Mouse (Mus musculus) forebrain, embryonic 14.5 days (tissue): Measurements from ENCODE around the gene Wdtc1. TPM values are rescaled to one million over a fixed set of nuclear protein-coding genes. Genes with fewer than 3 reads are reported as not detected.

Experiments
- ATAC-seq: fragments of 200-750 bp; cut with Nextera tagmentation; 2 replicates; pipeline ENCODE4 v1.8.0; 2017; ENCODE audit warnings: mild to moderate bottlenecking, moderate library complexity
- DNase-seq: peaks from one replicate; pipeline ENCODE4 v3.0.0-alpha.2; 2015; ENCODE audit warnings: low spot score
- H3K27ac ChIP-seq: fragments of 300-500 bp; sonication (generic); 2 replicates; pipeline ENCODE4 v1.5.1; 2014; ENCODE audit warnings: low read depth, mild to moderate bottlenecking, control low read depth, low read length, moderate library complexity
- H3K27me3 ChIP-seq: fragments of 300-500 bp; sonication (generic); replicated peaks from 2 replicates; pipeline ENCODE4 v1.6.1; 2014; ENCODE audit warnings: low read length, control low read depth, mixed read lengths; ENCODE audit not compliant: control insufficient read depth, insufficient read depth
- H3K36me3 ChIP-seq: fragments of 300-500 bp; sonication (generic); 2 replicates; pipeline ENCODE4 v1.6.1; 2014; ENCODE audit warnings: low read length, control low read depth; ENCODE audit not compliant: control insufficient read depth, insufficient read depth
- H3K4me1 ChIP-seq: fragments of 300-500 bp; sonication (generic); 2 replicates; pipeline ENCODE4 v1.6.1; 2014; ENCODE audit warnings: antibody characterized with exemption, low read length, control low read depth; ENCODE audit not compliant: control insufficient read depth, insufficient read depth
- H3K4me2 ChIP-seq: fragments of 300-500 bp; sonication (generic); 2 replicates; pipeline ENCODE4 v1.6.1; 2014; ENCODE audit warnings: mild to moderate bottlenecking, control low read depth, low read length
- H3K4me3 ChIP-seq: fragments of 300-500 bp; sonication (generic); 2 replicates; pipeline ENCODE4 v1.5.1; 2014; ENCODE audit warnings: low read depth, low read length, control low read depth
- H3K9ac ChIP-seq: fragments of 300-500 bp; sonication (generic); 2 replicates; pipeline ENCODE4 v1.6.1; 2014; ENCODE audit warnings: mild to moderate bottlenecking, low read length, control low read depth, moderate library complexity
- H3K9me3 ChIP-seq: fragments of 300-500 bp; sonication (generic); replicated peaks from 2 replicates; pipeline ENCODE4 v1.6.1; 2016; ENCODE audit warnings: low read length, control low read depth, mixed read lengths; ENCODE audit not compliant: control insufficient read depth
- WGBS: fragments of 180-500 bp; shearing (Covaris S2); extraction: QIAGEN DNeasy Blood & Tissue Kit; methylation state at CpG from one replicate; pipeline ENCODE4 v1.1.7; 2014; 5-methylcytosine and 5-hydroxymethylcytosine counted together
- polyA plus RNA-seq: library from polyadenylated mRNA; unstranded; fragments of >200 nt; fragmentation: Nextera tagmentation; extraction: Ambion mirVana; gene quantifications from 2 replicates; pipeline ENCODE4 v1.2.1, GENCODE M21; 2014

Wdtc1 gene
- polyA plus RNA-seq, 1 experiment from 2014 or later: 17.5 TPM

DNA sequence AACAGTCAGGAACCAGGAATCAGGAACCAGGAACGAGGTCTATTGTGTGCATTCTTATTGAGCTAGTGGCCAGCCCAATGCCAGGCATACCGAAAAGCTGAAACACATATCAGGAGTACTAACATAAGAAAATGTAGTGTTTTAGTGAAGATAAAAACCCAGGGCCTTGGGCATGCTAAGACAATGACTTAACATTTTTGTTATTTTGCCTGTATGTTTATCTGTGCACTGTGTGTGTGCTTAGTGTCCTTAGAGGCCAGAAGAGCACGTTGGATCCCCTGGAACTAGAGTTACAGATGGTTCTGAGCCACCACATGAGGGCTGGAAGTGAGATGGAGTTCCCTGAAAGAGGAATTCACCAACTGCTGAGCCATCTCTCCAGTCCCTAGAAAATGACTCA, 68.0 kb downstream of the Wdtc1 start:
- H3K9me3 ChIP-seq: no peaks in the 10 kb centered on the region
- H3K9ac ChIP-seq: no peak overlapping the region
- H3K4me1 ChIP-seq: peaks cover 11% of the 10 kb centered on the region
- DNase-seq (no peak), ATAC-seq (no peak)
- 78% methylated on average over 3 of the region's 3 CpGs for WGBS
- H3K27me3 ChIP-seq: no peaks in the 10 kb centered on the region
- H3K4me2 ChIP-seq: no peak overlapping the region
- H3K27ac ChIP-seq: no peak overlapping the region
- H3K4me3 ChIP-seq: no peak overlapping the region
- H3K36me3 ChIP-seq: no peaks in the 10 kb centered on the region

GRCm38 (mm10) chr4:133282656-133283055, 70.6 kb downstream of the Wdtc1 start:
- ATAC-seq (no peak), DNase-seq (peak; percentile 16)
- Histone ChIP-seq H3K4me3 (no peak overlapping the region), H3K9me3 (no peaks in the 10 kb centered on the region), H3K9ac (no peak overlapping the region), H3K36me3 (no peaks in the 10 kb centered on the region), H3K27me3 (no peaks in the 10 kb centered on the region), H3K27ac (peak overlapping the region; percentile 74), H3K4me2 (no peak overlapping the region), H3K4me1 (peaks cover 17% of the 10 kb centered on the region)
- 34% methylated on average over 4 of the region's 4 CpGs for WGBS

GRCm38 (mm10) chr4:133281951-133282481, 71.3 kb downstream of the Wdtc1 start:
- Histone ChIP-seq H3K4me1 (peaks cover 17% of the 10 kb centered on the region), H3K9me3 (no peaks in the 10 kb centered on the region), H3K36me3 (no peaks in the 10 kb centered on the region), H3K27me3 (no peaks in the 10 kb centered on the region), H3K4me3 (no peak overlapping the region), H3K9ac (no peak overlapping the region), H3K4me2 (no peak overlapping the region), H3K27ac (peak overlapping the region; percentile 74)
- DNase-seq: peak; percentile 30
- no peak for ATAC-seq
- WGBS: 22% methylated on average over 5 of the region's 5 CpGs

DNA sequence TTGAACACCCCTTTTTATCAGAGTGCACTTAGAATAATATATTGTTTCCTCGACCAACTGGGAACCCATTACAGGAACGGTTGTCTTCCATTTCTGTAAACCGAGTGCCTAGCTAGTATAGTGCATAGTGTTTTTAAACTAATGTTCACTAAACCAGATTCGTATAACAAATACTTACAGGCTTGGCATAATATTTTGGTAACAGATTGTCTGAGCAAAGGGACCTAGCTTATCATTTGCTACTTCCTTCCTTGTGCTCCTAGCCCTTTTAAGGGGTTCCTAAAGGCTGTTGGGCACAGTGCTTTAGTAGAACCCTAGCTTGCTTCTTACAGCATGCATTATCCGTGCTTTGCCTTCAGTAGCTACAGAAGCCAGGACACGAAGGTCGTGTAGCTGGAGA, 71.8 kb downstream of the Wdtc1 start:
- Histone ChIP-seq H3K27ac (peak overlapping the region; percentile 74), H3K4me1 (peaks cover 19% of the 10 kb centered on the region), H3K4me2 (no peak overlapping the region), H3K4me3 (no peak overlapping the region), H3K36me3 (no peaks in the 10 kb centered on the region), H3K9ac (no peak overlapping the region), H3K27me3 (no peaks in the 10 kb centered on the region), H3K9me3 (no peaks in the 10 kb centered on the region)
- 47% methylated on average over 7 of the region's 7 CpGs for WGBS
- no peak for ATAC-seq
- DNase-seq: peak; percentile 8

DNA sequence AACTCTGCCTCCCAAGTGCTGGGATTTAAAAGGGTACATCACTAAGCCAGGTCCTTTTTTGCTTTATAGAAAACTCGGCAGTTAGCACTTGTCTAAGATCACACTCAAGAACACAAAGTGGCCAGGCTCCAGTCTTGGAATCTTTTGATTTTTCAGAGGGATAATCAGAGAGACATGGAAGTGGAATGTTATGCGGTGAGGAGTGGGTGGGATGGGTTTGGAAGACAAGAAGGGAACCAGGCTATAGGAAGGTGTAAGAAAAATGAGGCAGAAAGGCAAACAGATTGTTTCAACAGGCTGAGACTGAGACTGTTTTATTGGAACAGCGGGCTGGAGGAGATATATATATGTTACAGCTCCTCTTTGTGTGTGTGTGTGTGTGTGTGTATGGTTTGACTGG, 74.8 kb downstream of the Wdtc1 start:
- 88% methylated on average over 3 of the region's 3 CpGs for WGBS

DNA sequence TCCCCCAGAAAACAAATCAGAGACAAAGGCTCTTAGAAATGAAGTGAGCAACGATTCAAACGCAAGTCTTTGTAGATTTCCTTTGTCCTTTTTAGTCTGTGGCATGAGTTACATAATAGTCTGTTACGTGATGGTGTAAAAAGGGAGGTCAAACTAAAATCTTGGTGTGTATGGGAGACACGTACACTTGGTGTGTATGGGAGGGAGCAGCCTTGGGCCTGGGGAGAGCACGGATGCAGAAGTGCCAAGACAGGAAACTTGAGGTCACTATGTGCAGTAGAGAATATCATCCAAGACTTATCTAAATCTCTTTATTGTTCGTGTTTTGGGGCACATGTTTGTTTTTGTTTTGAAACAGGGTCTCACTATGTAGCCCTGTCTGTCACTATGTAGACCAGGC, 75.2 kb downstream of the Wdtc1 start:
- Histone ChIP-seq H3K27me3 (no peaks in the 10 kb centered on the region), H3K9me3 (no peaks in the 10 kb centered on the region), H3K4me3 (peak overlapping the region; percentile 85), H3K27ac (peak overlapping the region; percentile 70), H3K36me3 (0 out of 2 replicates have a peak, but pooled peaks cover 3% of the 10 kb centered on the region), H3K4me2 (peak overlapping the region; percentile 72), H3K9ac (peak overlapping the region; percentile 90), H3K4me1 (peaks cover 26% of the 10 kb centered on the region)
- ATAC-seq (peak; percentile 22; the same call in 1 of the 2 replicates), DNase-seq (no peak)
- 28% methylated on average over 6 of the region's 6 CpGs for WGBS

More for the DNA sequence above, 74.8 kb downstream of the Wdtc1 start:
- Histone ChIP-seq H3K36me3 (0 out of 2 replicates have a peak, but pooled peaks cover 3% of the 10 kb centered on the region), H3K27ac (peak overlapping the region; percentile 70; the same call in 1 of the 2 replicates), H3K4me3 (peak overlapping the region; percentile 85), H3K27me3 (no peaks in the 10 kb centered on the region), H3K4me1 (peaks cover 26% of the 10 kb centered on the region), H3K4me2 (peak overlapping the region; percentile 72), H3K9me3 (no peaks in the 10 kb centered on the region), H3K9ac (peak overlapping the region; percentile 90)
- no peak for DNase-seq
- ATAC-seq: no peak

- Histone ChIP-seq H3K9me3 (no peaks in the 10 kb centered on the region), H3K27me3 (no peaks in the 10 kb centered on the region), H3K27ac (peak within 1 kb of the TSS; percentile 70), H3K4me2 (peak within 1 kb of the TSS; percentile 72), H3K4me1 (peaks cover 22% of the 10 kb centered on the region), H3K4me3 (peak within 1 kb of the TSS; percentile 85), H3K36me3 (0 out of 2 replicates have a peak, but pooled peaks cover 3% of the 10 kb centered on the region), H3K9ac (peak within 1 kb of the TSS; percentile 90)
- DNase-seq (peak; percentile 97), ATAC-seq (peak; percentile 94)
- WGBS: under 1% methylated on average over 71 of the region's 73 CpGs
These were observed 75.9 kb downstream of the Wdtc1 start, which contains the start of gene Tmem222 for GRCm38 (mm10) chr4:133277104-133278026. Tmem222 (minus strand) TSS chr4:133277792.

- peaks cover 50% of the 10 kb centered on the region for H3K36me3 ChIP-seq
- no peak overlapping the region for H3K27ac ChIP-seq
- H3K4me2 ChIP-seq: no peak overlapping the region
- H3K9me3 ChIP-seq: no peaks in the 10 kb centered on the region
- ATAC-seq: no peak
- WGBS: 91% methylated on average over 9 of the region's 9 CpGs
- H3K4me1 ChIP-seq: peaks cover under 1% of the 10 kb centered on the region; the same call in 1 of the 2 replicates
- no peak overlapping the region for H3K9ac ChIP-seq
- DNase-seq: no peak
- no peaks in the 10 kb centered on the region for H3K27me3 ChIP-seq
- H3K4me3 ChIP-seq: no peak overlapping the region
These were observed 82.4 kb downstream of the Wdtc1 start for GRCm38 (mm10) chr4:133270929-133271328.

GRCm38 (mm10) chr4:133269596-133269995, 83.7 kb downstream of the Wdtc1 start:
- no peak overlapping the region for H3K4me3 ChIP-seq
- H3K4me2 ChIP-seq: no peak overlapping the region
- DNase-seq (no peak), ATAC-seq (no peak)
- no peak overlapping the region for H3K27ac ChIP-seq
- no peaks in the 10 kb centered on the region for H3K27me3 ChIP-seq
- no peak overlapping the region for H3K9ac ChIP-seq
- H3K9me3 ChIP-seq: no peaks in the 10 kb centered on the region
- H3K4me1 ChIP-seq: no peaks in the 10 kb centered on the region
- H3K36me3 ChIP-seq: peaks cover 61% of the 10 kb centered on the region
- WGBS: 90% methylated on average over 3 of the region's 3 CpGs
